Mouse (Mus musculus): ENCODE measurements around the gene Gm49380. TPM values are rescaled to one million over a fixed set of nuclear protein-coding genes. Genes with fewer than 3 reads are reported as not detected.

The Gm49380 gene
- polyA plus RNA-seq, 1 experiment from 2014 or later: 0.21 TPM

- H3K27me3 ChIP-seq (ENCODE audit: control insufficient read depth, insufficient read depth, low read length): no peaks in the 10 kb centered on the region
- H3K27ac ChIP-seq (ENCODE audit: low read length): no peak overlapping the region
- peaks cover 23% of the 10 kb centered on the region for H3K4me1 ChIP-seq (ENCODE audit: control insufficient read depth, insufficient read depth, low read length)
- WGBS: 75% methylated on average over 6 of the region's 6 CpGs
- H3K9me3 ChIP-seq (replicated peaks; ENCODE audit: control insufficient read depth, low read length): no peaks in the 10 kb centered on the region
- H3K4me3 ChIP-seq (replicated peaks; ENCODE audit: low read length): no peak overlapping the region
- ATAC-seq (ENCODE audit: insufficient read depth, low FRiP score): no peak
- H3K4me2 ChIP-seq (ENCODE audit: low read depth, low read length): peak overlapping the region; percentile 7; the same call in 1 of the 2 replicates
- no peaks in the 10 kb centered on the region for H3K36me3 ChIP-seq (ENCODE audit: control insufficient read depth, insufficient read depth, low read length)
- H3K9ac ChIP-seq (ENCODE audit: low read length): no peak overlapping the region
Observed at GRCm38 (mm10) chr9:44067960-44068330, 45.4 kb downstream of the Gm49380 start.

GRCm38 (mm10) chr9:44067241-44067959, 45.9 kb downstream of the Gm49380 start:
- peak overlapping the region; percentile 76 for H3K4me2 ChIP-seq (ENCODE audit: low read depth, low read length)
- H3K9me3 ChIP-seq (replicated peaks; ENCODE audit: control insufficient read depth, low read length): no peaks in the 10 kb centered on the region
- H3K4me3 ChIP-seq (replicated peaks; ENCODE audit: low read length): peak overlapping the region; percentile 47
- 5% methylated on average over 15 of the region's 15 CpGs for WGBS
- peak overlapping the region; percentile 68 for H3K9ac ChIP-seq (ENCODE audit: low read length)
- no peaks in the 10 kb centered on the region for H3K36me3 ChIP-seq (ENCODE audit: control insufficient read depth, insufficient read depth, low read length)
- H3K27me3 ChIP-seq (ENCODE audit: control insufficient read depth, insufficient read depth, low read length): no peaks in the 10 kb centered on the region
- H3K4me1 ChIP-seq (ENCODE audit: control insufficient read depth, insufficient read depth, low read length): peaks cover 18% of the 10 kb centered on the region
- ATAC-seq (ENCODE audit: insufficient read depth, low FRiP score): peak; percentile 9; the same call in 1 of the 2 replicates
- no peak overlapping the region for H3K27ac ChIP-seq (ENCODE audit: low read length)

- no peak within 1 kb of the TSS for H3K27ac ChIP-seq (ENCODE audit: low read length)
- WGBS: under 1% methylated on average over 38 of the region's 38 CpGs
- peak within 1 kb of the TSS; percentile 68 for H3K9ac ChIP-seq (ENCODE audit: low read length)
- peaks cover 12% of the 10 kb centered on the region for H3K4me1 ChIP-seq (ENCODE audit: control insufficient read depth, insufficient read depth, low read length)
- no peaks in the 10 kb centered on the region for H3K9me3 ChIP-seq (replicated peaks; ENCODE audit: control insufficient read depth, low read length)
- ATAC-seq (ENCODE audit: insufficient read depth, low FRiP score): peak; percentile 98
- no peaks in the 10 kb centered on the region for H3K36me3 ChIP-seq (ENCODE audit: control insufficient read depth, insufficient read depth, low read length)
- H3K4me3 ChIP-seq (replicated peaks; ENCODE audit: low read length): peak within 1 kb of the TSS; percentile 47
- H3K27me3 ChIP-seq (ENCODE audit: control insufficient read depth, insufficient read depth, low read length): no peaks in the 10 kb centered on the region
- peak within 1 kb of the TSS; percentile 76 for H3K4me2 ChIP-seq (ENCODE audit: low read depth, low read length)
Observed at GRCm38 (mm10) chr9:44066785-44067225, 46.5 kb downstream of the Gm49380 start, which contains the start of gene Usp2. TSS of gene Usp2 (plus strand) at chr9:44067021.

- no peak overlapping the region for H3K27ac ChIP-seq (ENCODE audit: low read length)
- H3K36me3 ChIP-seq (ENCODE audit: control insufficient read depth, insufficient read depth, low read length): no peaks in the 10 kb centered on the region
- H3K27me3 ChIP-seq (ENCODE audit: control insufficient read depth, insufficient read depth, low read length): no peaks in the 10 kb centered on the region
- no peak overlapping the region for H3K4me3 ChIP-seq (replicated peaks; ENCODE audit: low read length)
- H3K9ac ChIP-seq (ENCODE audit: low read length): no peak overlapping the region
- ATAC-seq (ENCODE audit: insufficient read depth, low FRiP score): no peak
- H3K4me1 ChIP-seq (ENCODE audit: control insufficient read depth, insufficient read depth, low read length): no peaks in the 10 kb centered on the region
- WGBS: 29% methylated on average over 1 of the region's 1 CpGs
- H3K9me3 ChIP-seq (replicated peaks; ENCODE audit: control insufficient read depth, low read length): no peaks in the 10 kb centered on the region
- H3K4me2 ChIP-seq (ENCODE audit: low read depth, low read length): no peak overlapping the region
Observed at GRCm38 (mm10) chr9:44065177-44065576, 48.1 kb downstream of the Gm49380 start.

- Histone ChIP-seq H3K4me2 (ENCODE audit: low read depth, low read length) (no peak overlapping the region), H3K4me1 (ENCODE audit: control insufficient read depth, insufficient read depth, low read length) (no peaks in the 10 kb centered on the region), H3K9ac (ENCODE audit: low read length) (no peak overlapping the region), H3K27me3 (ENCODE audit: control insufficient read depth, insufficient read depth, low read length) (no peaks in the 10 kb centered on the region), H3K27ac (ENCODE audit: low read length) (no peak overlapping the region), H3K4me3 (replicated peaks; ENCODE audit: low read length) (no peak overlapping the region), H3K9me3 (replicated peaks; ENCODE audit: control insufficient read depth, low read length) (no peaks in the 10 kb centered on the region), H3K36me3 (ENCODE audit: control insufficient read depth, insufficient read depth, low read length) (no peaks in the 10 kb centered on the region)
- 76% methylated on average over 6 of the region's 6 CpGs for WGBS
- no peak for ATAC-seq (ENCODE audit: insufficient read depth, low FRiP score)
Observed at GRCm38 (mm10) chr9:44058606-44059005, 54.7 kb downstream of the Gm49380 start.

- Histone ChIP-seq H3K4me1 (ENCODE audit: control insufficient read depth, insufficient read depth, low read length) (no peaks in the 10 kb centered on the region; the same call in 1 of the 2 replicates), H3K27ac (ENCODE audit: low read length) (no peak overlapping the region), H3K9ac (ENCODE audit: low read length) (no peak overlapping the region), H3K27me3 (ENCODE audit: control insufficient read depth, insufficient read depth, low read length) (no peaks in the 10 kb centered on the region), H3K36me3 (ENCODE audit: control insufficient read depth, insufficient read depth, low read length) (no peaks in the 10 kb centered on the region), H3K9me3 (replicated peaks; ENCODE audit: control insufficient read depth, low read length) (no peaks in the 10 kb centered on the region), H3K4me2 (ENCODE audit: low read depth, low read length) (no peak overlapping the region), H3K4me3 (replicated peaks; ENCODE audit: low read length) (no peak overlapping the region)
- 62% methylated on average over 1 of the region's 1 CpGs for WGBS
- no peak for ATAC-seq (ENCODE audit: insufficient read depth, low FRiP score)
Observed at GRCm38 (mm10) chr9:44053936-44054335, 59.4 kb downstream of the Gm49380 start.

GRCm38 (mm10) chr9:44052855-44053254, 60.4 kb downstream of the Gm49380 start:
- WGBS: 61% methylated on average over 3 of the region's 3 CpGs
- Histone ChIP-seq H3K27ac (ENCODE audit: low read length) (no peak overlapping the region), H3K4me1 (ENCODE audit: control insufficient read depth, insufficient read depth, low read length) (no peaks in the 10 kb centered on the region; the same call in 1 of the 2 replicates), H3K36me3 (ENCODE audit: control insufficient read depth, insufficient read depth, low read length) (no peaks in the 10 kb centered on the region), H3K9ac (ENCODE audit: low read length) (no peak overlapping the region), H3K4me2 (ENCODE audit: low read depth, low read length) (no peak overlapping the region), H3K27me3 (ENCODE audit: control insufficient read depth, insufficient read depth, low read length) (no peaks in the 10 kb centered on the region), H3K9me3 (replicated peaks; ENCODE audit: control insufficient read depth, low read length) (no peaks in the 10 kb centered on the region), H3K4me3 (replicated peaks; ENCODE audit: low read length) (no peak overlapping the region)
- no peak for ATAC-seq (ENCODE audit: insufficient read depth, low FRiP score)

GRCm38 (mm10) chr9:44049381-44050165, 63.7 kb downstream of the Gm49380 start:
- peaks cover 5% of the 10 kb centered on the region for H3K27me3 ChIP-seq (ENCODE audit: control insufficient read depth, insufficient read depth, low read length)
- H3K4me3 ChIP-seq (replicated peaks; ENCODE audit: low read length): no peak overlapping the region
- H3K4me2 ChIP-seq (ENCODE audit: low read depth, low read length): no peak overlapping the region
- no peaks in the 10 kb centered on the region; the same call in 1 of the 2 replicates for H3K4me1 ChIP-seq (ENCODE audit: control insufficient read depth, insufficient read depth, low read length)
- ATAC-seq (ENCODE audit: insufficient read depth, low FRiP score): no peak
- no peak overlapping the region for H3K9ac ChIP-seq (ENCODE audit: low read length)
- H3K27ac ChIP-seq (ENCODE audit: low read length): no peak overlapping the region
- no peaks in the 10 kb centered on the region for H3K36me3 ChIP-seq (ENCODE audit: control insufficient read depth, insufficient read depth, low read length)
- WGBS: 76% methylated on average over 8 of the region's 8 CpGs
- H3K9me3 ChIP-seq (replicated peaks; ENCODE audit: control insufficient read depth, low read length): no peaks in the 10 kb centered on the region

Data from stomach, embryonic 16.5 days (tissue).